Mouse (Mus musculus) E14TG2a.4 (cell line): ENCODE data around the gene Stra6l.

Source experiments
- CTCF ChIP-seq: conservative IDR thresholded peaks from 2 replicates; pipeline ENCODE4 v1.5.1; 2014; ENCODE audit warnings: low read length
- NANOG ChIP-seq: IDR thresholded peaks from 2 replicates; pipeline ENCODE4 v1.6.1; 2014; ENCODE audit warnings: borderline replicate concordance, low read length, mixed read lengths
- POU5F1 ChIP-seq: IDR thresholded peaks from 2 replicates; pipeline ENCODE4 v1.6.1; 2014; ENCODE audit warnings: low read length, borderline replicate concordance

- TF ChIP-seq CTCF: no peak
- no peak for TF ChIP-seq POU5F1
- no peak for TF ChIP-seq NANOG
Measured at GRCm38 (mm10) chr4:45861160-45861559, 12.7 kb downstream of the Stra6l start.
